Mouse (Mus musculus) thymus, postnatal 10 days (tissue): ENCODE measurements around the gene Troap.
A peak's percentile ranks its signal among the peaks of the same experiment; 100 is the strongest.
"Not testable (repeated sequence)": the region's sequence is repeated elsewhere in the genome, so short reads cannot be mapped to it uniquely, and the experiment has no call there.

Experiments
- DNase-seq, 2 experiments: peaks; one replicate each; pipeline ENCODE4 v3.0.0; 2021; ENCODE audit warnings: low spot score in 2 of 2

Troap gene

DNA sequence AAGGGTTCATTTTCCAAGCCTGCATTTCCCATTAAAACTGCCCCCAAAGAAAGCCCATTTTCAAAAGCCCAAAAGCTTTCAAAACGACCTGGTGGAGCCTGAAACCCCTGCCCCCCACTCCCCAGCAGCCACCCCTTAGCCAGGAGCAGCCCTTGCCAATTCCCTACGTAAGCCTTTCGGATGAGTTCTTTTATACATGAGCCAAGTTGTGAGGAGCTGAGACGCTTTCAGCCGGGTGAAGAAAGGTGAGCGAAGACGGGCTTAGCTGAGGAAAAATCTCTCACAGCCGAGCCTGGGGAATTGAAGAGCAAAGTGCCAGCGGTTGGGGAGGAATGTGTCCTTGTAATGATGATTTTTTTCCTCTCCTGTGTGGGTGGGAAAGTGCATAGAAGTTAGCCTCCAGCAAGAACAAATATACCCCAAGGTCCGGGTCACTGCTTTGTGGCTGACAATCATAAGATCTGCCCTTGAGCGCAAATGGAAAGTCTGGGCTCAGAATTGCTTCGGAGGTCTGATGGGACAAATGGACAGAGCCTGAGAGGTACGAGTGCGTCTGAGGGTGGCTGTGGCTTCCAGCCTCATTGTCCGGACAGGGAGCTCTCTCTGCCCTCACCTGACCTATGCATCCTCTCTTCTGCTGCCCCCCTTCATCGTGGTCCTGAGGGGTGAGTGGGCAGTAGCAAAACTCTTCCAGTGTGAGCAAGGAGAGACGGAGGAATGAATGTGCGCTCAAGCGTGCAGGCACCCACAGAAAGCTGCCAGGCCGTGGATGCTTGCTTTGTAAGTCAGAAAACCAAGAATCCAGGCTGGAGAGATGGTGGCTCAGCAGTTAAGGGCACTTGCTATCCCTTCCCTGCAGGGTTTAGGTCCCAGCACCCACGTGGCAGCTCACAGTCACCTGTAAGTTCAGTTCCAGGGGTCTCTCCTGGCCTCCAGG, 33.2 kb upstream of the Troap start:
- no peak for DNase-seq

DNA sequence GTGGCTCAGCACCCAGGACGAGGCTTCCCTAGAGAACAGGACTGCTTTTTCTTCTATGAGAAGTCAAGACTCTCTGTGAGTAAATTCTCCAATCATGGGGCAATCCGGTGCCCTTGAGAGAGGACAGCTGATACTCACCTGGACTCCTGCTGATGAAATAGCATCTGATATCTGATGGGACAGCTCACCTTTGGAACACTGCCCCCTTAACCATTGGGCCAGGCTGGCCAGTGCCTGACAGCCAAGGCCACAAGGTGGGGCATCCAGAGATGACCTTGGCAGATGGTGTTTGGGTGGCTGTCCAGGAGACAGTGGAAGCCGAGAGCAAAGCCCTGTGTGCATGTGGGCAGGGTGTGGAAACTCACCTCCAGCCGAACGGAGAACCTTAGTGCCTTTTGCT, 32.0 kb upstream of the Troap start:
- no peak for DNase-seq

DNA sequence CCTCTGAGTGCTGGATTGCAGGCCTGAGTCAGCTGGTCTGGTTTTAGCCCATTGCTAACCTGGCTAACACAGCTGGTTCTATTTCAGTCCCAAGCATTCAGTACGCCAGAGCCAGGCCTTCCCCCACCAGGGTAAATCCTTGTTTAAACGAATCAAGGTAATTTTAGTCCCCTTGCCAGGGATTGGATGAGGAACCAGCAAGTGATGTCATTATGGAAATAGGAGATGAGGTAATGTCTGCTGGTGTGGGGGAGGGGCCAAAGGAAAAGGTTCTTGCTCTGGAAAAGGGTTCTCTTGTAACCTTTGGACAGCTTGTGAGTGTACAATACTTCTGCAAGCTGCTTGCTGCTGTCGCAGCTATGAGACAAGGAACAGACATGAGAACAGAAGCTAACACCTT, 29.5 kb upstream of the Troap start:
- DNase-seq = no peak

DNA sequence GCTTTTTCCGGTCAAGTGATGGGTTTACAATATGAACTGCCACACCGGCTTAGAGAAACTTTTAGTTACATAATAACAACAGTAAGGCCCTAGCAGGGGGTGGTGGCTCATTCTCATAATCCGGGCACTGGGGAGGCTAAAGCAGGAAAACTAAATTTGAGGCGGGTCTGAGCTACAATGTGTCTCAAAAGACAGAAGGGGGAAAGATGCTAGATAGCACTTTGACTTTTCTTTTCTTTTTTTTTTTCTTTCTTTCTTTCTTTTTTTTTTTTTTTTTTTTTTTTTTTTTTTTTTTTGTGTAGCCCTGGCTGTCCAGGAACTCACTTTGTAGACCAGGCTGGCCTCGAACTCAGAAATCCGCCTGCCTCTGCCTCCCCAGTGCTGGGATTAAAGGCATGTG, 28.6 kb upstream of the Troap start:
- DNase-seq = not testable (repeated sequence)

DNA sequence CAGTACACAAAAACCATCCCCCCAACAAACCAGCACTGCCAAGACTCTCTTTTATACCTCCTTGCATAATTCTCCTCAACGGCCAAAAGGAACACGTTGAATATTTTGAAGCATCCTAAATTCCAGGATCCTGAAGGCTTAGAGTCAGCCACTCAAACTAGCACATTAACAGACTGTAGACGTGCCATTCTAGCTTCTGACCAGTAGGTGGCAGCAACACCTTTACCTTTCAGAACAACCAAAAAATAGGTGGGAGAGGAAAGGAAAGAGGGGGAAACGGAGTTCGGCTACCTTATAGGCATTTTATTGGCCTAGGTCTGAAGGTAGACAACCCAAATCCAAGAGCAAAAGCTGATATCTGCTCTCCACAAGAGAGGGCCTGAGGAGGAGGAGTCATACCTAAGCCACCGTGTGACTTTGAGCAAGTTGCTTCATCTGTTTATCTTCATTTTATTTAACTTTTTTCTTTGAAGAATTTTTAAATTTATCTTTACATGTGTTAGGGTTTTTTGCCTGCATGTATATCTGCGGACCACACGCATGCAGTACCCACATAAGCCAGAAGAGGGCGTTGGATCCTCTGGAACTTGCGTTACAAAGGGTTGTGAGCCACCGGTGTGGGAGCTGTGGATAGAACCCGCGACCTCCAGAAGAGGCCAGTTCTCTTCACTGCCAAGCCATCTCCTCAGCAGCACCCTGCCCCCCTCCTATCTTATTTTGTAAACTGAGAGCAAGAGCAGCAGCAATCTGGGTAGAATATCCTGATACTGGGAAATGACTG, 24.7 kb upstream of the Troap start:
- DNase-seq = peak in 1 of 2 experiments; percentile 50

DNA sequence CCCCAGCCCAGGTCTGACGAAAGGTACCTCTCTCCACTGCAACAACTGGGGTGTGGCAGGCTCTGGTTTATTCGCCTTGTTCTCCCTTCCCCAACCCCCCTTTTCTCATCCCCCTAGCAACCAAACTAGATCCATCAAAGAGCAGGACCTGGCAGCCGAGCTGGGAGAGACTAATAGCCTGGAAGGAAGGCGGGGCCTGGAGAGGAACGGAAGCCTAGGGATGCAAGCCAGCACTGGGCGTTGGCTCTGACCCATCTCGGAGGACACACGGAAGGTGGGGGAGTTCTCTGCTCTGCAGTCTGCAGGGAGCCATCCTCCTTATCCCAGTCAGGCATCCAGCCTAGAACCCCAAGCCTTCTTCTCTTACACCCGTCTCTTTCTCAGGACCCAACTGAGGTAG, 21.0 kb upstream of the Troap start:
- no peak for DNase-seq

DNA sequence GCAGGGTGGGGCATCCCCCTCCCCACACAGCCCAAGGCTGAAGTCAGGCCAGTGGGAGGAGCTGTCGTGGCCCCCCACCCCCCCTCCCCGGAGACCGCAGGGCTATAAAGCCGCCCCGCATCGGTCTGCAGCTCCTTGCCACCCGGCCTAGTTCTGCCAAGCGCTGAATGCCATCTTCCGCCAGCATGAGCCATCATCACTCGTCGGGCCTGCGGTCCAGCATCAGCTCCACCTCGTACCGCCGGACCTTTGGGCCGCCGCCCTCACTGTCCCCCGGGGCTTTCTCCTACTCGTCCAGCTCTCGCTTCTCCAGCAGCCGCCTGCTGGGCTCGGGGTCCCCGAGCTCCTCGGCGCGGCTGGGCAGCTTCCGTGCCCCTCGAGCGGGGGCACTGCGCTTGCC, 19.3 kb upstream of the Troap start, which contains the start of gene Prph:
Gene Prph, plus strand, starts transcription at position 135 of the 400 bp plus-strand sequence.
- DNase-seq = no peak

DNA sequence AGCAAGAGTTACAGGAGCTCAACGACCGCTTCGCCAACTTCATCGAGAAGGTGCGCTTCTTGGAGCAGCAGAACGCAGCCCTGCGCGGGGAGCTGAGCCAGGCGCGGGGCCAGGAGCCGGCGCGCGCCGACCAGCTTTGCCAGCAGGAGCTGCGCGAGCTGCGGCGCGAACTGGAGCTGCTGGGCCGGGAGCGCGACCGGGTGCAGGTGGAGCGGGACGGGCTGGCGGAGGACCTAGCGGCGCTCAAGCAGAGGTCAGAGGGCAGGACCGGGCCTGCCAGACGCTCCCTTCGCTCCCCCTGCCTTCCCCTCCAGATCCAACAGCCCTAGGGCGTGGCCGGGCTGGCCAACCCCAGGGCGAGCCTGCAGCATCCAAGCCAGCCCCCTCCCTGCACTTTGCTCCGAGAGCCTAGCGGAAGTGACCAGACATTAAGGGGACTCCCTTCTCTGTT, 18.8 kb upstream of the Troap start:
- no peak for DNase-seq

DNA sequence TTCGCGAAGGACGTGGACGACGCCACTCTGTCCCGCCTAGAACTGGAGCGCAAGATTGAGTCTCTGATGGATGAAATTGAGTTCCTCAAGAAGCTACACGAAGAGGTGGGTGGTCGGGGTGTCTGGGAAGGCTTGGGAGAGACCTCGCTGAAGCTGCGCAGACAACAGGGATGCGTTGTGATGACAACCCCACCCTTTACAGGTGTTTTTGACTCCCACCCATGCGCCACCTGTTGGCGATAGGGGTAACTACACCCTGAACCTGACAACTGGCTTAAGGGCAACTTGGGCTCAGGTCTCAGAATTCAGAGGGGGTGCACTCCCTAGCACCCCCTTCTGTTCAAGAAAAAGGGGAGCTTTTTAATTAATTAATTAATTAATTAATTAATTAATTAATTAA, 18.0 kb upstream of the Troap start:
- DNase-seq = peak; percentile 37 to 68

DNA sequence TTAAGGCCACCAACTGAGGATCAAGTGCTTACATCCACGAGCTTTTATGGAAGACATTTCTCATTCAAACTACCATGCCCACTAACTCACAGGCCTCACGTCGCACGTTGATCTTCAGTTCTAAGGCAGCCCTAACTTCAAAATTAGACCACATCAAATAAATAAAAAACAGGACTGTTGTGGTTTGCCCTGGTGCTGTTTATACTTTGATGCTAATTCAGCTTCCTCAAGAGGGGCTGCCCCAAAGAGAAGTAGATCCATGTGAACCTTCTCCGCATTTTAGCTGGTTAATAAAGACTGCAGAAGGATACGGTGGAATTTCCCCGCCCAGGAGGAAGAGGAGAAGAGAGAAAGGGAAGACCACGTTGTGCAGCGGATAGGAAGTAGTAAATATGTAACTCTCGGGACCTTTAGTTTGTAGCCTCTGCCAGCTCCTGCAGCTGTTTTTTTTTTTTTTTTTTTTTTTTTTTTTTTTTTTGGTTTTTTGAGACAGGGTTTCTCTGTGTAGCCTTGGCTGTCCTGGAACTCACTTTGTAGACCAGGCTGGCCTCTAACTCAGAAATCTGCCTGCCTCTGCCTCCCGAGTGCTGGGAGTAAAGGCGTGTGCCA, 8.7 kb upstream of the Troap start:
- DNase-seq = no peak

DNA sequence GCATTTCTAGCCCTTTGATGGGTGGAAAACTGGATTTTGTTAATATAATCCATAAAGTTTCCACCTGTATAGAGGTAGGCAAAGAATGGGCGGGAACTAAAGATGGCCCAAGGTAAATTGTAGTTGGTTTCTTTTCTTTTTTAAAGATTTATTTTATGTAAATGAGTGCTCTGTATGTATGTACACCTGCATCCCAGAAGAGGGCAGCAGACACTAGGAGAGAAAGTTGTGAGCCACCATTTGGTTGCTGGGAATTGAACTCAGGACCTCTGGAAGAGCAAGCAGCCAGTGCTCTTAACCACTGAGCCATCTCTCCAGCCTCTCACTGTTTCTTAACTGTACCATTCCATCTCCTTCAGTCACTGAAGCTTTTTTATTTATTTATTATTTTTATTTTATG, 2.4 kb upstream of the Troap start:
- DNase-seq = no peak

DNA sequence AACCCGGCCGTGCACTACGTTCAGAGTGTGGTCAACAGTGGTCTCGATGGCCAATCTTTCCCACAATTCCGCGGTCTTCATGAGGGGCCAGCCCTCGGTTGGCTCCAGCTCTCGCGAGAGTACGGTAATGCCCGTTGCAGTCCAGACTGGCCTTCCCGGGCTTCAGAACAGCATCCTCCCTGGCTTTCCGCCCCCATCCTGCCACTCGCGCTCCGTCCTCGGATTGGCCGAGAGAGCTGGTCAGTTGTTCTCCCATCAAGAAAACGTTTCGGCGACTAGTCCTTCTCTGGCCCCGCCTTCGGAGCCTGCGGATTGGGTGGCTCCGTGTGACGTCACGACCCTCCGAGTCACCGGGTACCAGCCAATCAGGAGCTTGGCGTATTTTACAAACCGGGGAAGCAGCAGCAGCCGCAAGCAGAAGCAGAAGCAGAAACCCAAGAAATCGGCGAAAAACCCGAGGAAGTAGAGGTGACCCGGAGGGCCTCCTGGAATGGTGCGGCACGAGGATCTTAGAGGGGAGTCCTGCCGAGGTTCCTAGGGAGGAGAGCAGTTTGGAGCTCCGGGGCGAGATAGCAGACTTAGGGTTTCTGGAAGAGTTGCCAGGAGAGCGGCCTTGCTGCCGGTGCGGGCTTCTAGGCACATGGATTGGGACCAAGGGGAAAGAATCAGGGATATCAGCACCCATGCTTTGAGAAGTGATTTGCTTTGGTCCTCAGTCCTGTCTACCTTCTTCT, 392 bp downstream of the Troap start:
- DNase-seq = peak; percentile 93 to 95

DNA sequence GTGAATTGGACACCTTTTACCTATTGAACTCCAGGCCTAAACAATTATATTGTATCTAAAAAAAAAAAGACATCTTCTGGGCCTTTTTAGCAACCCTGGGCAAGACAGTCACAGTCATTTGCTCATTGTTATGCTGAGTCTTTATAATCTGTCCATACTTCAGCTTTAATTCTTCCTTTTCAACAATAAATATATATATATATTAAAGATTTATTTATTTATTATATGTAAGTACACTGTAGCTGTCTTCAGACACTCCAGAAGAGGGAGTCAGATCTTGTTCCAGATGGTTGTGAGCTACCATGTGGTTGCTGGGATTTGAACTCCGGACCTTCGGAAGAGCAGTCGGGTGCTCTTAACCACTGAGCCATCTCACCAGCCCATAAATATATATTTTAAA, 1.6 kb downstream of the Troap start:
- not testable (repeated sequence) for DNase-seq

DNA sequence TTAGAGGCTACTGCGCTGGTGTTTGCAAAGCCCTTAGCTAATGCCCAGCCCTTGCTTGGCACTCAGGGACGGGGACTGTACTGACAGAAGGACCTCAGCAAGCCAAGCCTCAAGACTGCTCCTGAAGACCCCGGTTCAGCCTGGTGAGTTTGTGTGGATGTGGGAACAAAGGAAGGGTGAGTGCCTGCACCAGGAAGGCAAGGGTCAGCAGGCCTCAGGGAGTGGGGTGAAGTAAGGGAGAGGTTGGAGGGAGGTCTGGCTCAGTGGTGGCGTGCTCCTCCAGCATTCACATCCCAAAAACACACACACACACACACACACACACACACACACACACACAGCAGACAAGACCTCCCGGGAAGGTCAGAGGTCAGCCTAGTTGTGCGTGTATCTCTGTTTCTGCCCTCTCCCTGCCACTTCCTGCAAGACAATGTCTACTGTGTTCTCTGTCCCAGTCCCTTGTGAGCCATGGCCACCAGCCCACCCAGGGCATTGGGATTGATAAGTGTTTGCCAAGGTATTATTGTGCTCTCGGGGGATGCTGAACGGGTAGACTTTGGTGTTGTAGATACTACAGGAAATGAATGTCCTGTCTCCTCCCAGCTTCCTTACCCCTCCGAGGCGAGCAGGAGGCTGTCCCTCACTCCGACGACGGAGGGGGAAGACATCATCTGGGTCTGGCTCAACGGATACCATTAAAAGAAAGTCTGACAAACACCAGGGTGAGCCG, 4.0 kb downstream of the Troap start:
- no peak for DNase-seq

DNA sequence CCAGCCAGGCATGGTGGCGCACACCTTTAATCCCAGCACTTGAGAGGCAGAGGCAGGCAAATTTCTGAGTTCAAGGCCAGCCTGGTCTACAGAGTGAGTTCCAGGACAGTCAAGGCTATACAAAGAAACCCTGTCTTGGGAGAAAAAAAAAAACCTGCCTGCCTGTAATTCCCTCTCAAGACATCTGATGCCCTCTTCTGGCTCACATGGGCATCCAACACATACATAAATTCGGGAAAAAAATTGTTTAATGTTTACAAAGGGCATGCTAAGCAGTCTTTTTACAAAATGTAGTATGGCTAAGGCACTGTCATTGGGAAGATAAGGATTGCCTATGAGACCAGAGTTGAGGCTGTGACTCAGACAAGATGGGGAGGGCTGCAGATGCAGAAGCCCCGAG, 5.4 kb downstream of the Troap start:
- no peak for DNase-seq

DNA sequence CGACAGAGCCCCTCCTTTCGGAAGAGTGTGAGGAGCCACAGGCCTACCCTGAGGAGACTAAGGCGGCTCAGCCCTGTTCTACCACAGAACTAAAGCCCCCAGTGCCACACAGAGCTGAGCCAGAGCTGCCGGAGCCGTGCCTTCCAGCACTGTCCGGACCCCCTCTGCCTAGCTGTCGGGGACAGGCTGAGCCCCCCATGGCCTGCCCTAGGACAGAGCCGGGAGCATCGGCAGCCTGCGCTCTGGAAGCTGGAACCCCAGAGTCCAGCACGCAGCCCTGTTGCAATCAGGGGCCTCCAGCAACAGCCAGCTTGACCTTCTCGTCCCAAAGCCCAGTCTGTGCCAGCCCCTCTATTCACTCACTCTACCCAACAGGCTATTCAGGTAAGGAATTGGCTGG, 7.9 kb downstream of the Troap start:
- DNase-seq = no peak

DNA sequence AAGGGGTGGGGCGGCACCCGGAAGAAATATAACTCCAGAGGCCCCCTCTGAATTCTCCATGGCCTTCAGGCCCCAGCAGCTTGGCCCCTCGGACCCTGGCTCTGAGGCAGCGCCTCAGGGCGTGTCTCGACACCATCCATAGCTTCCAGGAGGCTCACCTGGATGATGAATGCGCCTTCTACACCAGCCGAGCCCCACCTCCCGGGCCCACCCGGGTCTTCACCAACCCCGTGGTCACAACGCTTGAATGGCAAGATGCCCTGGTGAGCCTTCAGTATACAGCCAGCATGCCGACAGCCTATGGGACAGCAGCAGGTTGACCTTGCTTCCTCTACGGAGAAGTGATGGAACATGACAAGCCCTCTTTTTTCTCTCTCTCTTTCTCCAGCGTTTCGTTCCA, 8.5 kb downstream of the Troap start:
- no peak for DNase-seq

DNA sequence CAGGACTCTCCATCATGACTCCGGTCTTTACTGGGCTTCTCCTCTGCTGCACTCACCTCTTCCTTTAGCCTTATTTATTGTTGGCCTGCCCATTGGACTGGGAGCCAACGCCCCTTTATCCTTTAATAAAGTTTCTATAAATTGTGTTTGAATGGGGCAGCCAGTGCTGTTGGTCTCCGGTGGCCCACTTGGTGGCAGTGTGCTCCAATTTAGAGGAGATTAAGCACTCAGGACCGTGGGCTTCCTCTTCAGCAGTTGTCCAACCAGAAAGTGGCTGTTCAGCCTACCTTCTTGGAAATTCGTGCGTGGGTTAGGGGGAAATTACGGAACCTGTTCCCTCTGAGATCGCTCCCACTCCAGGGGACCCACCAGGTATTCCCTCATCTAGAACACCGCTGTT, 8.9 kb downstream of the Troap start:
- no peak for DNase-seq

DNA sequence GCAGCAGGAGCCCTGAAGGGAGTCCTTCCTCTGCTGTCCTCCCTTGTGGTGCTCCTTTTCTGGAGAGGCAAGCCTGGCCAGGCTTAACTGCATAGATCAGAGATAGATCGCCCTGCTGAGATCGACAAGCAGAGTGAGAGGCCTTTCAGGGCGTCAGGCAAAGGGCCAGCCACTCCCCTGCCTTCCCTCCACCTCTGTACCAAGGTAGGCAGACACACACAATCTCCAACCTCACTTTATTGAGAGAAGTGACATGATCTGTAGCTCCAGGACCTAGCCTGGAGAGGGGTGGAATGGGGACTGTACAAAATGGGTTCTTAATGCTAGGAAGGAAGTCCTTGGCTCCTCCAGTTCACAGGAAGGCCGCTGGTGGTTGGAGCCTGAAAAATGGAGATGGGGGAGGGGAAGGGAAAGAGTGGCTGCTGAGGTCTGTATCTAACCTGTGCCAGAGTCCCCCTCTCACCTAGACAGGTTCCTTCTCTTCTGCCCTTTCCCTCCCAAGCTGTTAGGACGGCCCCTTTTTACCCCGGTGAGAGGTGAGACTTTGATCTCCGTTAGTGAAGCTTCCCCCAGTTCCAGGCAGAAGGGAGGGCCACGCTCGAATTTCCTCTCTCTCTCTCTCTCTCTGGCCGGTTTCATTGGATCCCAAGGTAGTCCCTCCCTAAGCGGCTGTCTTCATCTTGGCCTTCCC, 9.6 kb downstream of the Troap start:
- DNase-seq = no peak

DNA sequence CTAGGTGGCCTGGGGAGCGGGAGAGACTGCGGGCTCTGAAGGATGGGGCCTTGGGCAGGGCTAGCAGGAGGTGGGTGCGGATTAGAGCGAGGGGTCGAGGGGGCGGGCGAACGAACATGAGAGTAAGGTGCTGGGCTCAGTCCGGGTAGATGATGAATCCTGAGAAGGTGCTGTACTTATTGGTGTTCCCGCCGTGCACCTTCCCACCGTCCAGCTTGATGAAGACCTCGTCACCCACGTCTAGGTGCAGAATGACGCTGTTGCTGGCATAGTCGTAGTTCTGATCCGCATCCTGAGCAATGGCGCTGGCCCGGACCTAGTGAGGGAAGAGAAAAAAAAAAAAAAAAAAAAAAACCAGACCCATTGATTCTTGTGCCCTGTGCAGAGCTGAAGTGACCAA, 10.2 kb downstream of the Troap start:
- DNase-seq = no peak
